Mouse (Mus musculus): ENCODE data around the gene Parp12.

The Parp12 gene

DNA sequence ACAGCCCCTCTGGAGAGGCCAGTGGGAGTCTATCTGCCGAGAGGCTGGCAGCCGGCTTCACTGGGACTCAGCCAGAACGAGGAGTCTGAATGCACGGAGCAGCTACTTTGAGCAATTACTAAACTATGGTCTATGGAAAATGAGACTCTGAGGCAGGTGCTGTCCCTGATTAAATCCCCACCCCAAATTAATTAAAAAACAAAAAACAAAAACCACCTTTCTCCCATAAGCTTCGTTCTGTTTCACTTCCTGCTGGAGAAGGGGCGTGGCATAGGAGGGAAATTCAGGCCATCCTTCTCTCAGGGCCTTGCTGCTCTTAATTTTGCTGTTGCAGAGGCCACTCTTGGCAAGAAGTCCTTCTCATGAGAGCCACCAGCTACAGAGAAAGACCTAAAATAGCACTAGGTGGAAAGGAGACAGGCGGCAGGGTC, 62.3 kb downstream of the Parp12 start:
- DNase-seq = no peak

DNA sequence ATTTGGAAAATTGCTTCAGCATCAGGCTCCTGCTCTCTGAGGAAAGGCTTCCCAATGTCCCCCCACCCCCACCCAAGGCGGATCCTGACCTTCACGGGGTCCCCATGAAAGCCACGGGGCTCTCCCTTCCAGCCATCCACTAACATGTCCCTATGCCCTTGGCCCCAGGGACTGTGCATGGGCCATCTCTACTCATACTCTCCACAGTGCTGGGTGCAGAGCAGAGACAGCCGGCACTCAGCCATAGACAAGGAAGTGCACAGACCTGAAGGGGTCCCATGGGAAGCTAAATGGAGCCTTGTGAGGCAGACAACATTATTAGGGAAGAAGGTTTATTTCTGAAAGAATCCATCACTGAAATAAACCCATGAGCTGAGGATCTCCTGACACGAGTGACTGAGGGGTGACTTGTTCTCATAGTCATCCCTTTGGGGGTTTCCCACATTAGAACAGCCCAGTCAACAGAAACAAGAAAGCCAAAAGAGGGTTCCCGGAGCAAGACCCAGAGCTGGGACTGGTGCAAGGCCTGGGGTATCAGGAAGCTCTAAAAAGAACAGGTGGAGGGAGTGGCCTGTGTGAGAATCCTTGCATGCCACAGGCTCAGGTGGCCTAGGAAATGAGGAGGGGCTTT, 63.2 kb downstream of the Parp12 start:
- no peak for DNase-seq

DNA sequence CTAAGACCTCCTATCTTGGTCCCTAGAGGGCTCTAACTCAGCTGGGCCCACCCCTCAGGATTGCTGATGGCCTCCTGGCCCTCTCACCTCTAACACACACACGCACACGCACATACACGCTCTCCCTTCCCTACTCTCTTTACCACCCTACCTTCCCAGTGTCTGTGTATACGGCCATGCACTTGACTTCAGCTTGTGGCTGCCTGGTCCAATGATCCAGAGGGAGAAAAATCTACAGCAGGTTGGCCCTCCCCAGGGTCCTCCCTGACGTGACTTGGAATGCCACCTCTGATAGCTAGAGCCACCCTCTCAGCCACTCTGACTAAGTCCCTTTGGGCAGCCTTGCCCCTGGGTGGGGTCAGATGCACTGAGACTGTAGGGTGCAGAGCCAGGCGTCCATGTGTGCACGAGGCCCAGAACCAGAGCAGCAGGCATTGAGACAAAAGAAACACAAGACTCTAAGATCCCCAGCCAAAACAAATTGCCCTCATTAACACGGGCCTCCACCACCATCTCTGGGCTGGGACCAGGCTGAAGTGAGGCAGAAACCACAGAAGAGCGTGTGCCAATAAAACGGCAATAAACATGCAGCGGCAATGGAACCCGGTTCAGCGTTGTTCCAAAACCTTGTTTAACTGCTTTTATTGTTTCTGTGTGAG, 63.8 kb downstream of the Parp12 start:
- DNase-seq = no peak

DNA sequence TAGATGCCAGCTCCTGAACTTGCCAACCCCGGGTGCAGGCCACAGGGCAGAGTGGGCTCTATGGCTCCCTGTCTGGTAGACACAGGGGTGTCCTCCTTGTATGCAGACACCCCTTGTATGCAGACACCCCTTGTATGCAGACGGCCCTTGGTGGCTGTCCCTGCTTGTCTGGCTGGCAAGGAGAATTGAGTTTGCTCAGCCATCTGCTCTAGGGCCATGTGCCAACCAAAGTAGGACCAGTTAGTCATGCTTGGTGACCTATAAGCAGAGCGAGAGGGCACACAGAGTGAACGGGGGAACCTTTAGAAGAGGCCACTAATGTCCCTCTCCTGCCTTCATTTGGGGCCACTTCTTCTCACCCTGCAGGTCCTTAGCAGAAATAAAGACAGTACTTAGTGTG, 65.5 kb downstream of the Parp12 start:
- no peak for DNase-seq

DNA sequence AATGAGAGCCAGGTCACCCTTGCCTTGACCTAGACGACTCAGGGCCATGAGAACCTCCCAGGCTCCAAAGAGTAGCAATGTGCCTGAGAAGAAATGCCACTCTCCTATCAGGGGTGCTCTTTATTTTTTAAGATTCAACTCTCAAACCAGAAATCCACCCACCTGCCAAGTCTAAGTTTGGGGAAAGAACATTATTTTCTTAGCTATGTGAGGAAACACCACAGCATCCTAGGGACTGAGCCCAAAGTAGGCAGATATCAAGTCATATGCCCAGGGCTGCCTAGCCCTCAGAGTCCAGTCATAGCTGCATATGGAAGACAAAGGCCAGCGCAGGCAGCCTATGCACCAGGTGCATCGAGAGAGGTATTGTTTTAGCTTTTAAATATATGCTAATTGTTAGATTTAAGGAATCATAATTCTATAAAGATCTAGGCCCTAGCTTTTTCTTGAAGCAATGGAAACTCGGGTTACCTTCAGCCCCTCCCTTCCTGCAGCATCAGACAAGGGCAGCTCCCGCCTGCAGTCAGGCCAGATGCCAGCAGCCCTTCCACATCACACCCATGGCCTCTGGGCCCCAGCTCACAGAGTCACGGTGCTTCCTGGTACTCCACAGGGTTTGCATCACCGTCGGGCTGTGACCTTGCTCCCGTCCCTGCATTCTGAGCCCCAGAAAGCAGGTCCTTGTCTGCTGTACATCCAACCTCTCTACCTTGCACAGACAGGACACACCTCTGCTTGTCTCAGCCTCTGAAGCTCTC, 66.2 kb downstream of the Parp12 start:
- DNase-seq = no peak

DNA sequence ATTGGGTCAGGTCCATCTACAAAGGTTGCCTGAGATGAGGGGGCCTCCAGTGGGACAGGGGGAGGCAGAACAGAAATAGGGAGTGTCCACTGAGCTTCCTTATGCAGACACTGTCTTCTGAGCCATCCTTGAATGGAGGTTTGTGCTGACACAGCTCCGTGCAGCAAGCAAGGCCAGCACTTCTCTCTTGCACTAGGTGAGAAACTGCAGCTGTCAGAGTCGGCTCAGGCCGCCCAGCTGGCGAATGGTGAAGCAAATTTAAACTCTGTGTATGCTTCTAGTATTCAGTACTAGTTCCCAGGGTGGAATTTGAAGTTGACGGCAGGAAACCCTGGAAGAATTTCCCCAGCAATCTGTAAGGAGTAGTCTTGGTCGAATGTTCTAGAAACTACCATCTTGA, 67.3 kb downstream of the Parp12 start:
- no peak for DNase-seq

DNA sequence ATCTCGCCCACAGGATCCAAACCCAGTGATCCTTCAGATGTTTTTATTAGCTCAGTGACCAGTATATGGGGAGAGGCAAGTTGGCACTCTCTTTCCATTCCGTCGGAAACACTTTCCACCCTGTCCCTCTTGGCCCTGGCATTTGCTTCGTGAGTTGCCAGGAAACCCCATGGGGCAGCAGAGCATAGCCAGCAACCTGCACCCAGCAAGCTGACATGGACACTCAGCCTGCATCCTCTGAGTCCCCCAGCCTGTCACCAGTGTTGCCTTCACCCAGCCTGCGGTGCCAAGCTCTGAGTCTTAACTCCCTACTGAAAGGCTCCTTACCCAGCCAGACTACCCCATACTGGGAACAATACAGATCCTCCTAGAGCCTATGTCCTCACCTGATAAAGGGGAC, 69.0 kb downstream of the Parp12 start:
- no peak for DNase-seq

DNA sequence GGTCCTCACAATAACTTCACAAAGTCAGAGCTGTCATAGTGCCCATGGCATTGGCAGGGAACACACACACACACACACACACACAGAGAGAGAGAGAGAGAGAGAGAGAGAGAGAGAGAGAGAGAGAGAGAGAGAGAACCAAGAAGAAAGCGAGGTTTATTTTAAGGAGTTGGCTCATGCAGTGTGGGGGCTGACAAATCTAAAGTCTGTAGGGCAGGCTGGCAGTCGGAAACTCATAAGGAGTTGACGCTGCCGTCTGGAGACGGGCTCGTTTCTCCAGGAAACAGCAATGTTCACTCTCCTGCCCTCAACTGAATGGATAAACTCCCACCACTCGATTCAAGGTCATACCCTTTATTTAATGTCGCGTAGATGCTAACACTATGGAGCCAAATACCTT, 77.7 kb downstream of the Parp12 start:
- no peak for DNase-seq

Measured in thymus, postnatal 14 days (tissue).